Mouse (Mus musculus): Measurements from ENCODE around the gene Obsl1.

Obsl1 gene

GRCm38 (mm10) chr1:75450314-75451005 lies 55.8 kb downstream of the Obsl1 start, which contains the start of gene Asic4:
Gene Asic4 (plus strand): TSS chr1:75450436.
- no peak for DNase-seq

GRCm38 (mm10) chr1:75449377-75450135 lies 56.7 kb downstream of the Obsl1 start:
- no peak for DNase-seq

- no peak for DNase-seq
Measured at GRCm38 (mm10) chr1:75448937-75449336, 57.3 kb downstream of the Obsl1 start.

DNA sequence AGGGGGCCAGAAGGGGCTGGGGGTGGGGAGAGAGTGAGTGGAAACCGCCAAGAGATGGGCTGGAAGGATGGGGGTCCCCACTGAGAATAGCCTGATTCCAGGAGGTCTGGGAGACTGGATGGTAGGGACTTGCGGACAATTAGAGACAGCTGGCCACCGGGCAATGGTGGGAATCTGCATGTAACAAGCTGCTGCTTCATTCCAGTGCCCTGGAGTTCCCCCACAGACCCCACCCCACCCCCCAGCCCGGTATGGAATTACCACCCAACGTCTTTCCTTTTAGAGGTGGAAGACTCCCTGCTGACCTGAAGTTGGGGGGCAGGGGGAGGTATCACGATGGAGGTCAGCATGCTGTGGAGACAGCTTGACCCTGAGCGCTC lies 58.2 kb downstream of the Obsl1 start:
- no peak for DNase-seq

- peak; percentile 15 for DNase-seq
Measured at GRCm38 (mm10) chr1:75447265-75448051, 58.8 kb downstream of the Obsl1 start.

- DNase-seq = no peak
Measured at GRCm38 (mm10) chr1:75446656-75447055, 59.6 kb downstream of the Obsl1 start.

DNA sequence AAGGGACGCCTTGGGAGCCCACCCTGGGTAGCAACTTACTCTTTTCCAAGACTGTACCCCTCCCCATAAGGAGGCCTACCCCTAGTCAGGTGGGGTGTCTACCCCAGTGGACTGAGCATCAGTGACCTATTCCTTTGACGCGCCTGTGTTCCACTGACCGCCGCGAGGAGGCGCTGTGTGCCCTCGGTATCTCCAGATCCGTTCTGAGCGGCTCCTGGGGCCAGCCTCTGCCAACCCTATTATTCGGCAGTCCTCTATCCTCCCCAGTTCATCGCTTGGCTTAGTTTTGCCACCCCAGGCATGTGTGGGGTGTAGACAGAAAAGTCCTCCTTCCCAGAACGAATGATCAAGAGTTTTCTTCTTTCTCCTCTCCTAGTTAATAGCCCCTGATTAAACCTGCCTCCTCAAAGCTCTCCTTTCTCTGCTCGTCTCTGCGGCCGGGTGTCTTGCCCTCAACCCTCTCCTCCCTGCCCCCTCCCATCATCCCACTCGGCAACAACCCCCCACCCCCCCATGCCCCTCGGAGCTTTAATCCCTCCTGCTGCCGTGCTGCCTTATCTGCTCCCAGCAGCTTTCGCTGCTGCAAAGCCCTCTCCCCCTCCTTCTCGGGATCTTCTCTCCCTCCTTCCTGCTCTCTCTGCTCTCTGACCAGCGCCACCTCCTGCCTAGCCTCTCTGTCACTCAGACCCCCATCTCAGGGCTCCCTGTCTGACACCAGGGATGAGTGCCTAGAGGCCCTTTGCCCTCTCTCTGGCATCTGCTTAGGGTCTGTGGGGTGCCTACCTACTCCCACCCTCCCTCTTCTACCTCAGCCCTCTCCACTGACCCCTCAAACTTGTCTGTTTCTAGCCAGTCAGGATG lies 60.3 kb downstream of the Obsl1 start:
- DNase-seq = peak; percentile 82

DNA sequence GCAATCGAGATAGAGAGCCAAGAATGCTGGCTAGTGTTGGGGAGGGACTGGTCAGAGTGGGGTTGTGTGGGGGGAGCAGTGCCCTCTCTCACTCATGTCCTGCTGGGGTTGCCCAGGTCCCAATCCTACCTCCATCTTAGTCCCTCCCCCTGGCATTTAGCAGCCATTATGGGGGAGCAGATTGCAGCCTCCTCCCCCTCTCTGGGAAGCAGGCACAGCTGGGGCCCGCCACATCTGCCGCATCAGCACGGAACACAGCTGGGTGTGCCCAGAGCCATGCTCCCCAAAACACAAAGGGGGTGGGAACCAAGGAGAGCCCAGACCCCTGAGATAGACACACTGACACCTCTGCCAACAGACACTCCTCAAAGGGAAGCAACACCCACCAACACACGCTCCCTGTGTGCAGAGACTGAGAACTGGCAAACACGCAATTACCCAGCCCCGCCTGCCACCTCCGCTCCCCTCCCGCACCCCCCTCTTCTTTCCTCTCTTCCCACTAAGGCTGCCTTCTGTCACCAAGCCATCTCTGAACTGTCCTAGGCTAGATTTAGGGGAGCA lies 61.0 kb downstream of the Obsl1 start:
- DNase-seq = no peak

- DNase-seq = no peak
Measured at GRCm38 (mm10) chr1:75444208-75444607, 62.0 kb downstream of the Obsl1 start.

DNA sequence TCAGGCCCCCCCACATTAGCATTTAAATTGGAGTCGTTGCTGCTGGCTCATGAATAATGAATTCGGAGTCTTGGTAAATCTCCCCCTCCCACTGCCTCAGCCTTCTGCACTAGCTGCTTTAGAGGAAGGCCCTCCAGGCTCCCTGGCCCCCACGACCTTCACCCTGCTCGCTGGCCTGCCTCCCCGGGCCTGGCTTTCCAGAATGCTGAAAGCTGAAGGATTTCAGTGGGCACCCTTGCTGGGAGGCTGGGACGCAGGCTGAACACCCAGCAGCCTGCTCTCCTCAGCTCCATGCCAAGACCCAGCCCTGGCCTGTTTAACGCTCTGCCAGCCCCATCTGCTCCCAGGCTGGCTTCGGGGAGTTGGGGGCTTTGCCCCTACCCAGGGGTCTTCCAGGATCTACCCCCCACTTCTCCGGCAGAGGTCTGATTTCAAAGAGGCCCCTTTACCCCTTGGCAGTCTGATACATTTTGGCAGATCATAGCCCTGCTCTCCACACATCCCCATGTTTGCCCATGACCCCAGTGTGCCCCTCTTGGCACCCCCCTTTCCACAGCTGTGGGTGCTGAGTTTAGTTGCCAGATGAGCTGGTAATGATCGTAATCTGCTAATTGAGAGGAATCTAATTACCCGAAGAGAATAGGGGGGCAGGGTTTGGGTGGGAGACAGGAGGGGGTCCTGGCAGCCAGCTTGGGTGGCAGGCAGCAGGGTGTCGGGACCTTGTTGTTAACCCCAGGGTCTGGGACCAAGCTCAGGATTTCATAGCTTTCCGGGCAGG lies 62.8 kb downstream of the Obsl1 start:
- DNase-seq = no peak

DNA sequence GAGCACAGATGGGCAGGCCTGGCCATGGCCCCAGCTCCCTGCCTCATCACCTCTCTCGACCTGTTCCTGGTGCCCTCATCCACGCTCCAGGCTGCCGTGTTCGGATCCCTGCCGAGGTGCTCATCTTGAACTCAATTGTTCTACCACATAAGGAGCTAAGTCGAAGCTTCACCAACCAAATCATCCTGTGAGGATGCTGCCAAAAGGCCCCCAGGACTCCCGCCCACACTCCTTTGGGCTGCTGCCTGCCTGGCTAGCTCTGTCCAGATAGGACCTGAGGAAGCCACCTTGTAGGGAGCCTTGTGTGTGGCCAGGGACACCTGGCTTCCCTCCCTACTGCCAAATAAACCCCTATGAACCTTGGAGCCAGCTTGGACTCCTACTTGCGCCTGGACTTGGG lies 63.4 kb downstream of the Obsl1 start:
- DNase-seq = no peak

DNA sequence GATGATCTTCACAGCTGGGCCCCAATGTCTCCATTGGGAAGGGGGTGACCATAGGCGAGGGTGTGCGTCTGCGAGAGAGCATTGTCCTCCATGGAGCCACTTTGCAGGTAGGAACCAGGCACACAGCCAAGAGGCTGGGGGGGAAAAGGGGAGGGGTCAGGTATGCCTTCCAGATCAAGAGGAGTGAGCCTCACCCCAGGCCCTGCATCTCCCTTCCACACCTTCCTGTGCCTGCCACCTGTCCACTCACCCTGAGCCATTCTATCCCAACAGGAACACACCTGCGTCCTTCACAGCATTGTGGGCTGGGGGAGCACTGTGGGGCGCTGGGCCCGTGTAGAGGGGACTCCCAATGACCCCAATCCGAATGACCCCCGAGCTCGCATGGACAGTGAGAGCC lies 64.1 kb downstream of the Obsl1 start:
- no peak for DNase-seq

DNA sequence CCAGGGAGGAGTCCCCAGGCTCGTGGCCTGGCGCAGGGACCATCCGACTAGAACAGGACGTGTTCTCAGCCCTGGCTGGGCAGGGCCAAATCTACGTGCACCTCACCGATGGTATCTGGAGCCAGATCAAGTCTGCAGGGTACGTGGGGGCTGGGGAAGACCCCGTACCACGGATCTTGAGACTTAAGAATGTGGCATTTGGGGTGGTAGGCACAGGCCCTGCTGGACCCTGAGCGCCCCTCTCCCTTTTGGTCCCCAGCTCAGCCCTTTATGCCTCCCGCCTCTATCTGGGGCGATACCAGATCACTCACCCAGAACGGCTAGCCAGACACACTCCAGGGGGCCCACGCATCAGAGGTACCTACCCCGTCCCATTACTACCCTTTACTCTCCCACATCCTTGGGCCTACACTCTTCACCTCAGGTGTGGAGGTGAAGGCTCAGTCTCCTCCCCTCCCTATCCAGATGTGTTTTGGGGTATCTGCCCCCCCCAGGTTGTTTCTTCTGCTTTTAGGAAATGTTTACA lies 64.7 kb downstream of the Obsl1 start:
- DNase-seq = no peak

- no peak for DNase-seq
Measured at GRCm38 (mm10) chr1:75440661-75441060, 65.6 kb downstream of the Obsl1 start.

GRCm38 (mm10) chr1:75438782-75439181 lies 67.5 kb downstream of the Obsl1 start:
- DNase-seq = no peak

DNA sequence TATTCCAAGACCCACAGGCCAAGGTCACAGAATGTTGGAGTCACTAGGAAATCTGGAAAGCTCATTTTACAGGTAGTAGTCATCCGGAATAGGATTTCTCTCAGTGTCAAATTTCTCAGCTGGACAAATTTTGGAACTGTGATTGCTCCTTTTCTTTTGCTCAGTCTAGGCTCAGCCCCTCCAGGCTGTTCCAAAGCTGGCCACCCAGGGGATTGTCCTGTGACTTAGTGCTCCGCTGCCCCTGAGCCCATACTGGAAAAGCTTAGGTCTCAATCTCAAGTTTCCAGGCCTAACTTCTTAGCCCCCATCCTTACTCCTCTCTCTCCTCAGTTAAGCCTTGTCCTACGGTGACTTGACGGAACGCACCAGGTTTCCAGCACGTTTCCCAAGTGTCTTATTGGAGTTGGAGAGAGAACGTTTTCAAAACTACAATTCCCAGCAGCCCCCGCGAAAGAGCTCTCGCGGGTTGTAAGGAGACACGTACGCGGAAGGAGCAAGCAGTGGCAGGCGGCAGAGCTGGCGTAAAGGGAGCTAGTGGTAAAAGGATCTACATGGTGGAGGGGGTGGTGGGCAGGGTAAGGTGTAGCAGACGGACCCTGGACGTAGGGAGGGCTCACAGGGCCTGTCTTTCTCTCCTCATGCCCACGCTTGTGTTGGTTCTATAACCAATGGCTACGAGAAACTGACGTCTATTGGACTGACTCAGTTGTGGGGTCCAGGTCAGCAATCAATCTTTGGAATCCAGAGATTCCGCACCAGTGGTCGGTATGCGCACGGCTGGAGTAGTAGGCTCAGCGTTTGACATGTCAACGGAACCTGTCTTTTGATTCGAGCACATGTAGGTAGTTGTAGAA lies 70.5 kb downstream of the Obsl1 start, which contains the start of gene Gmppa:
TSS of gene Gmppa (plus strand) at position 456 of the 854 bp plus-strand sequence.
- peak; percentile 82 for DNase-seq
